In genomic region chr2:109688661-109689060, GRCm38 (mm10) we compare ENCODE assay signal across 35 mouse cellular contexts. TPM values are rescaled to one million over a fixed set of nuclear protein-coding genes. Genes with fewer than 3 reads are reported as not detected.
"Had no signal": no experiment of that assay in that cellular context is flagged by ENCODE, and none has a peak within 500 bp of the region (broad histone marks: within the 10 kb centered on the region; RNA-seq: fewer than 3 reads in every experiment).

No protein-coding gene starts in this region.

- H3K4me3 ChIP-seq: limb, embryonic 10.5 days; limb, embryonic 12.5 days; limb, embryonic 13.5 days; limb, embryonic 15.5 days; liver, embryonic 12.5 days; liver, embryonic 13.5 days; liver, embryonic 15.5 days; lung, embryonic 15.5 days; megakaryocyte, embryonic 14.5 days; midbrain, embryonic 10.5 days; midbrain, embryonic 12.5 days; midbrain, embryonic 13.5 days; midbrain, embryonic 15.5 days; myocyte; neural tube, embryonic 12.5 days had no signal

- H3K9ac ChIP-seq: limb, embryonic 12.5 days; limb, embryonic 13.5 days; limb, embryonic 15.5 days; liver, embryonic 12.5 days; liver, embryonic 13.5 days; liver, embryonic 14.5 days; liver, embryonic 15.5 days; lung, embryonic 14.5 days; lung, embryonic 15.5 days; midbrain, embryonic 12.5 days; midbrain, embryonic 13.5 days; midbrain, embryonic 15.5 days; neural tube, embryonic 12.5 days had no signal

- ATAC-seq: liver, embryonic 12.5 days; lung, postnatal 0 days; midbrain, embryonic 13.5 days; midbrain, embryonic 15.5 days; midbrain, embryonic 16.5 days had no signal

- H3K36me3 ChIP-seq: limb, embryonic 10.5 days; limb, embryonic 12.5 days; limb, embryonic 13.5 days; limb, embryonic 15.5 days; liver, embryonic 12.5 days; liver, embryonic 13.5 days; liver, embryonic 15.5 days; lung, embryonic 15.5 days; midbrain, embryonic 10.5 days; midbrain, embryonic 12.5 days; midbrain, embryonic 13.5 days; midbrain, embryonic 15.5 days; neural tube, embryonic 12.5 days had no signal

- H3K9me3 ChIP-seq: limb, embryonic 10.5 days; limb, embryonic 12.5 days; limb, embryonic 13.5 days; limb, embryonic 15.5 days; liver, embryonic 12.5 days; liver, embryonic 13.5 days; liver, embryonic 15.5 days; lung, embryonic 15.5 days; megakaryocyte, embryonic 14.5 days; midbrain, embryonic 10.5 days; midbrain, embryonic 12.5 days; midbrain, embryonic 13.5 days; midbrain, embryonic 15.5 days; neural tube, embryonic 12.5 days had no signal

- H3K4me2 ChIP-seq: limb, embryonic 12.5 days; limb, embryonic 13.5 days; limb, embryonic 15.5 days; liver, embryonic 11.5 days; liver, embryonic 12.5 days; liver, embryonic 13.5 days; liver, embryonic 15.5 days; lung, embryonic 14.5 days; lung, embryonic 15.5 days; midbrain, embryonic 11.5 days; midbrain, embryonic 12.5 days; midbrain, embryonic 13.5 days; midbrain, embryonic 15.5 days; neural tube, embryonic 12.5 days had no signal

- DNase-seq: left cerebral cortex, postnatal 4 days; liver; liver, embryonic 13.5 days; lung, adult 18-20 months; lung, adult 2 months; lung, embryonic 14.5 days; lung, postnatal 10 days; lung, postnatal 14 days; lung, postnatal 36 days; lung, postnatal 4 days; midbrain, embryonic 14.5 days had no signal

- H3K27ac ChIP-seq: limb, embryonic 10.5 days; limb, embryonic 12.5 days; limb, embryonic 13.5 days; limb, embryonic 15.5 days; liver, embryonic 12.5 days; liver, embryonic 13.5 days; liver, embryonic 14.5 days; liver, embryonic 15.5 days; lung, embryonic 15.5 days; macrophage; midbrain, embryonic 10.5 days; midbrain, embryonic 12.5 days; midbrain, embryonic 13.5 days; midbrain, embryonic 15.5 days; neural tube, embryonic 12.5 days had no signal

- H3K4me1 ChIP-seq: liver, embryonic 12.5 days; liver, embryonic 13.5 days; liver, embryonic 15.5 days; lung, embryonic 15.5 days had no signal

- H3K27me3 ChIP-seq: midbrain, embryonic 15.5 days; neural tube, embryonic 12.5 days had no signal

RNA-seq across cellular contexts. Expression of gene Bdnf, which starts 14.2 kb away (rescaled TPM):
- total RNA-seq: megakaryocyte progenitor cell, adult 5-6 weeks; megakaryocyte, adult 5-6 weeks; megakaryocyte-erythroid progenitor cell, adult 5-6 weeks; monocyte, adult 5-6 weeks had no signal
- polyA plus RNA-seq: macrophage had no signal
